In the genomic region with DNA sequence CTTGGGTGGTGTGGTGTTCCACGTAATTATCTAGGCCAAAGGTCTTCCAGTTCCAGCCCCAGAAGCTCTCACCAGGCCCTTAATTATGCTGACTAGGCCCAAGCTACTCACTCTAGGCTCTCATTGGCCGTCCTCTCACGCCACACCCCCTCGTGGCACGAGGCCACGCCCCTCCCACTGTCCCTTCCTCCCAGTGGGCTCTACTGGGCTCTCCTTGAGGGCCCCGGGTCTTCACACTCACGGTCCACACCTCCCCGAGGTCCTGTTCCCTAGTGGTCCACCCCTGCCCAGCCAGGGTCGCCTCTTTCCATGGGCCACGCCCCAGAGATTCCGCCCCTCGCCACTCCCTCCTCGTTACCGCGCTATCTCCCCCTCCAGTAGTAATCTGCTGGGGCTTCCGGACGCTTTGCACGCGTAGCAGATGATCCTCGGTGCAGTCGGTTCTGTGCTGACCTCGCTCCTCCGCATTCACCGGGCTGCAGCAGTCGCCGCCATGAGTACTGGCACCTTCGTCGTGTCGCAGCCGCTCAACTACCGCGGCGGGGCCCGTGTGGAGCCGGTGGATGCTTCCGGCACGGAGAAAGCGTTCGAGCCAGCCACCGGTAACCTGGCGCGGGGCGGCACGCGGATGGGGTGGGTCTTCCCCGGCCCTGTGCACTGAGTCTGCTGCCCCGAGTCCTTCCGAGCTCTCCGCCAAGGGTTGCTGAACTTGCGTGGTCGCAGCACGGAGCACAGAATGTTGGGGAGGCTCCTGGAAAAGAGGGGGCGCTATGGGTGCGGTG, we compare ENCODE assay signal across 8 mouse cellular contexts. TPM values are rescaled to one million over a fixed set of nuclear protein-coding genes. Genes with fewer than 3 reads are reported as not detected.
DNase-seq lines count a peak whose midpoint lies in the region; ATAC-seq lines count a peak whose summit lies in the region.

A gene (plus strand): TSS at position 177 of the 782 bp plus-strand sequence.

- peak; percentile 96 for DNase-seq in adipocyte (ENCODE audit: low spot score)
- peak; percentile 94 for DNase-seq in embryo, embryonic 10 days (ENCODE audit: low spot score)
- DNase-seq in gastrocnemius, postnatal 10 days = peak; percentile 94
- peak; percentile 91 for DNase-seq in induced T-regulatory cell, adult 2 months (ENCODE audit: low read depth)
- peak; percentile 74 to 86 for DNase-seq in left cerebral cortex, adult 9 months (ENCODE audit: low spot score in 2 of 2)
- DNase-seq in right cerebral cortex, postnatal 14 days = peak; percentile 83
- DNase-seq in urinary bladder, postnatal 36 days (ENCODE audit: low spot score in 2 of 2) = peak; percentile 90 to 92

- peak; percentile 93 for ATAC-seq in megakaryocyte progenitor cell, adult 5-6 weeks (replicated peaks; ENCODE audit: poor library complexity)

RNA-seq across cellular contexts. Expression of the gene that starts here (rescaled TPM):
- total RNA-seq in gastrocnemius, postnatal 10 days (2021) = 10 to 100 TPM in 1 of 2 experiments, 1 to 10 TPM in 1; 6.7 to 10.3 TPM
- 43.1 and 45.0 TPM in 2 replicates for total RNA-seq in megakaryocyte progenitor cell, adult 5-6 weeks (2015)
- 36.3 and 46.6 TPM in 2 replicates for total RNA-seq in megakaryocyte progenitor cell, adult 5-6 weeks (2017)

Comparison
In these comparisons a context has a peak if more than half of its experiments do, and no peak if none do; other contexts are left out.
1. Peak in every context shown above with its lines: DNase-seq and ATAC-seq.